Mouse (Mus musculus) neutrophil, adult 5-6 weeks (primary cell): ENCODE data around the gene Olfr53. TPM values are rescaled to one million over a fixed set of nuclear protein-coding genes. Genes with fewer than 3 reads are reported as not detected.
"Not testable (repeated sequence)": the region's sequence is repeated elsewhere in the genome, so short reads cannot be mapped to it uniquely, and the experiment has no call there.

ENCODE experiments used
- ATAC-seq: fragments of 151-379, 151-347 bp; 2 replicates; pipeline ENCODE4 v1.8.0; 2017; ENCODE audit warnings: mild to moderate bottlenecking, moderate TSS enrichment; ENCODE audit not compliant: insufficient number of reproducible peaks, poor library complexity, low FRiP score, severe bottlenecking; ENCODE audit errors: extremely low read depth
- total RNA-seq: library from RNA; stranded (forward); fragments of 200-1000 nt; gene quantifications from 2 replicates; pipeline ENCODE4 v1.2.3, GENCODE M21; 2017

The Olfr53 gene
- total RNA-seq, result not detected in 2 replicates

GRCm38 (mm10) chr7:140646152-140646551 lies at the start of gene Olfr53:
Olfr53 (plus strand) TSS chr7:140646452.
- no peak for ATAC-seq

- ATAC-seq, result not testable (repeated sequence)
Observed at GRCm38 (mm10) chr7:140600969-140601368, 45.3 kb upstream of the Olfr53 start, which contains the start of gene Olfr46. Olfr46 (plus strand) TSS chr7:140601269.

GRCm38 (mm10) chr7:140628670-140629069 lies 17.6 kb upstream of the Olfr53 start, which contains the start of gene Olfr61:
Olfr61 (plus strand) TSS chr7:140628970.
- ATAC-seq, result not testable (repeated sequence)

- no peak for ATAC-seq
Observed at GRCm38 (mm10) chr7:140630559-140630958, 15.7 kb upstream of the Olfr53 start.

GRCm38 (mm10) chr7:140659630-140660029 lies 13.4 kb downstream of the Olfr53 start, which contains the start of gene Olfr539:
Olfr539 (plus strand) TSS chr7:140659930.
- ATAC-seq, result no peak

GRCm38 (mm10) chr7:140670693-140671092 lies 24.4 kb downstream of the Olfr53 start:
- not testable (repeated sequence) for ATAC-seq

- ATAC-seq, result no peak
Observed at GRCm38 (mm10) chr7:140675863-140676262, 29.6 kb downstream of the Olfr53 start.

GRCm38 (mm10) chr7:140679591-140679990 lies 33.3 kb downstream of the Olfr53 start:
- ATAC-seq, result not testable (repeated sequence)

GRCm38 (mm10) chr7:140681651-140682050 lies 35.4 kb downstream of the Olfr53 start, which contains the start of gene Olfr45:
Olfr45 (plus strand) TSS chr7:140681951.
- no peak for ATAC-seq

GRCm38 (mm10) chr7:140696967-140697366 lies 50.7 kb downstream of the Olfr53 start, which contains the start of gene Olfr541:
Olfr541 (plus strand) TSS chr7:140697267.
- no peak for ATAC-seq

Other genes with a start within 250 kb of the Olfr53 start
- not detected in 2 replicates for gene Olfr531, start 243.5 kb upstream of the Olfr53 start, total RNA-seq
- gene Olfr532, start 224.8 kb upstream of the Olfr53 start, total RNA-seq, result not detected in 2 replicates
- not detected in 2 replicates for gene Olfr533, start 183.1 kb upstream of the Olfr53 start, total RNA-seq
- not detected in 2 replicates for gene Olfr535, start 162.2 kb upstream of the Olfr53 start, total RNA-seq
- not detected in 2 replicates for gene Olfr536, start 139.1 kb upstream of the Olfr53 start, total RNA-seq
- gene Olfr538, start 78.6 kb upstream of the Olfr53 start, total RNA-seq, result not detected in 2 replicates
- gene Olfr46, start 45.2 kb upstream of the Olfr53 start, total RNA-seq, result 0.35 TPM in 1 of 2 replicates, not detected in the other
- gene Olfr61, start 17.5 kb upstream of the Olfr53 start, total RNA-seq, result not detected in 2 replicates
- gene Olfr539, start 13.5 kb downstream of the Olfr53 start, total RNA-seq, result under 0.01 TPM in 1 of 2 replicates, not detected in the other
- gene Olfr45, start 35.5 kb downstream of the Olfr53 start, total RNA-seq, result not detected in 2 replicates
- gene Olfr541, start 50.8 kb downstream of the Olfr53 start, total RNA-seq, result not detected in 2 replicates
- not detected in 2 replicates for gene Cyp2e1, start 117.3 kb downstream of the Olfr53 start, total RNA-seq
- not detected in 2 replicates for gene Syce1, start 141.4 kb downstream of the Olfr53 start, total RNA-seq
- gene Zfp941, start 175.7 kb downstream of the Olfr53 start, total RNA-seq, result not detected in 2 replicates
- gene Urah, start 188.6 kb downstream of the Olfr53 start, total RNA-seq, result not detected in 2 replicates
- not detected in 2 replicates for gene Scgb1c1, start 199.1 kb downstream of the Olfr53 start, total RNA-seq
- not detected in 2 replicates for gene Odf3, start 201.4 kb downstream of the Olfr53 start, total RNA-seq
- not detected in 2 replicates for gene Gm45785, start 209.9 kb downstream of the Olfr53 start, total RNA-seq
- 120 and 128 TPM in 2 replicates for gene Ric8a, start 210.5 kb downstream of the Olfr53 start, total RNA-seq
- 28.3 and 47.1 TPM in 2 replicates for gene Bet1l, start 211.1 kb downstream of the Olfr53 start, total RNA-seq
- 96.6 and 110 TPM in 2 replicates for gene Psmd13, start 235.5 kb downstream of the Olfr53 start, total RNA-seq
- gene Sirt3, start 235.9 kb downstream of the Olfr53 start, total RNA-seq, result 14.5 and 20.1 TPM in 2 replicates